Mouse (Mus musculus): ENCODE results near the gene Mvk.

DNA sequence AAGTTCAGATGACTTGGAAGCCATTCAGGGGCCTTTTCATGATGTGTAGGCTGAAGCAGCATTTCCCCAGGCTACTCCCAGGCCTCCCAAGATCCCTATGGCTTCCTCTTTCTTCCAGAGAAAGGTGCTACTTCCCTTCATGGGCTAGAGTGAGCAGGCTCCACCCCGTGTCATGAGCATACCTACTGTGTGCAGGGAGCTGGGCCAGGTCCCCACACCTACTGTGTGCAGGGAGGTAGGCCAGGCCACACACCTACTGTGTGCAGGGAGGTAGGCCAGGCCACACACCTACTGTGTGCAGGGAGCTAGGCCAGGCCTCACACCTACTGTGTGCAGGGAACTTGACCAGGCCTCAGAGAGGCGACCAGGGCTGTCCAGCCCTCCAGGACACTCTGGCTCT, 20.5 kb downstream of the Mvk start:
- TF ChIP-seq POLR2A (IDR thresholded peaks at IDR 0.05; ENCODE audit: control insufficient read depth, extremely low read depth, insufficient read depth, low read length, poor library complexity) (no peak), CTCF (IDR thresholded peaks at IDR 0.05; ENCODE audit: borderline replicate concordance, control insufficient read depth, extremely low read depth, insufficient read depth, low read length, poor library complexity) (no peak)

Measured in thymus, adult 2 months (tissue).